Mouse (Mus musculus) midbrain, embryonic 16.5 days (tissue): ENCODE data around the gene Enpp7. TPM values are rescaled to one million over a fixed set of nuclear protein-coding genes. Genes with fewer than 3 reads are reported as not detected.
A peak's percentile ranks its signal among the peaks of the same experiment; 100 is the strongest.

ENCODE experiments used
- ATAC-seq: fragments of 200-750 bp; cut with Nextera tagmentation; 2 replicates; pipeline ENCODE4 v1.8.0; 2017; ENCODE audit warnings: moderate TSS enrichment
- H3K27ac ChIP-seq: fragments of 300-500 bp; sonication (generic); 2 replicates; pipeline ENCODE4 v1.5.1; 2014; ENCODE audit warnings: mild to moderate bottlenecking, low read length, mixed read lengths
- H3K27me3 ChIP-seq: fragments of 300-500 bp; sonication (generic); 2 replicates; pipeline ENCODE4 v1.6.1; 2014; ENCODE audit warnings: low read depth, low read length, mixed read lengths; ENCODE audit not compliant: control insufficient read depth, insufficient read depth
- H3K36me3 ChIP-seq: fragments of 300-500 bp; sonication (generic); 2 replicates; pipeline ENCODE4 v1.6.1; 2014; ENCODE audit warnings: mild to moderate bottlenecking, low read length, moderate library complexity, mixed read lengths; ENCODE audit not compliant: control insufficient read depth, insufficient read depth
- H3K4me1 ChIP-seq: fragments of 300-500 bp; sonication (generic); 2 replicates; pipeline ENCODE4 v1.6.1; 2014; ENCODE audit warnings: mild to moderate bottlenecking, low read length, mixed read lengths; ENCODE audit not compliant: control insufficient read depth, insufficient read depth
- H3K4me2 ChIP-seq: fragments of 300-500 bp; sonication (generic); 2 replicates; pipeline ENCODE4 v1.6.1; 2014; ENCODE audit warnings: mild to moderate bottlenecking, low read length, mixed read lengths
- H3K4me3 ChIP-seq: fragments of 300-500 bp; sonication (generic); 2 replicates; pipeline ENCODE4 v1.5.1; 2014; ENCODE audit warnings: low read depth, mild to moderate bottlenecking, low read length, moderate library complexity, mixed read lengths
- H3K9ac ChIP-seq: fragments of 300-500 bp; sonication (generic); 2 replicates; pipeline ENCODE4 v1.6.1; 2014; ENCODE audit warnings: low read depth, low read length, mixed read lengths
- H3K9me3 ChIP-seq: fragments of 300-500 bp; sonication (generic); replicated peaks from 2 replicates; pipeline ENCODE4 v1.6.1; 2014; ENCODE audit warnings: mild to moderate bottlenecking, low read length, mixed read lengths; ENCODE audit not compliant: control insufficient read depth, poor library complexity, severe bottlenecking
- WGBS: fragments of 180-500 bp; shearing (Covaris S2); extraction: QIAGEN DNeasy Blood & Tissue Kit; methylation state at CpG from one replicate; pipeline ENCODE4 v1.1.7; 2014; 5-methylcytosine and 5-hydroxymethylcytosine counted together
- polyA plus RNA-seq: library from polyadenylated mRNA; unstranded; fragments of >200 nt; fragmentation: Nextera tagmentation; extraction: Ambion mirVana; gene quantifications from 2 replicates; pipeline ENCODE4 v1.2.1, GENCODE M21; 2015

The Enpp7 gene
- polyA plus RNA-seq, result not detected in 2 replicates

DNA sequence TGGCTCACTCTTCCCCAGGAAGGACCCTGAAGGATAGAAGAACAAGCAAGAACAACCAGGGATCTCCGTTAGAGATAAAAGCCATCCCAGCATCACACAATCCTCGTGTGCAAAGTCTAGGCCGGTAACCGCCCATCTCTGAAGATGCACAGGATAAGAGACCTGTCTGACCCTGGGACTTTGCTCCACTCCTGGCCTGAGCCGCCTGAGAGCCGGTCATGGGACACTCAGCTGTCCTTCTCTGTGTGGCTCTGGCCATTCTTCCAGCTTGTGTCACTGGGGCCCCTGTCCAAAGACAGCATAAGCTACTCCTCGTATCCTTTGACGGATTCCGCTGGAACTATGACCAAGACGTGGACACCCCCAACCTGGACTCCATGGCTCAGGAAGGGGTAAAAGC, at the start of gene Enpp7:
Gene Enpp7 (plus strand): TSS at position 190 of the 400 bp plus-strand sequence.
- no peaks in the 10 kb centered on the region for H3K27me3 ChIP-seq
- no peak within 1 kb of the TSS for H3K4me2 ChIP-seq
- WGBS, result 91% methylated on average over 10 of the region's 10 CpGs
- no peaks in the 10 kb centered on the region for H3K36me3 ChIP-seq
- no peak within 1 kb of the TSS for H3K9ac ChIP-seq
- H3K9me3 ChIP-seq, result no peaks in the 10 kb centered on the region
- H3K27ac ChIP-seq, result no peak within 1 kb of the TSS
- no peak within 1 kb of the TSS for H3K4me3 ChIP-seq
- peaks cover 5% of the 10 kb centered on the region; the same call in 1 of the 2 replicates for H3K4me1 ChIP-seq
- ATAC-seq, result no peak

DNA sequence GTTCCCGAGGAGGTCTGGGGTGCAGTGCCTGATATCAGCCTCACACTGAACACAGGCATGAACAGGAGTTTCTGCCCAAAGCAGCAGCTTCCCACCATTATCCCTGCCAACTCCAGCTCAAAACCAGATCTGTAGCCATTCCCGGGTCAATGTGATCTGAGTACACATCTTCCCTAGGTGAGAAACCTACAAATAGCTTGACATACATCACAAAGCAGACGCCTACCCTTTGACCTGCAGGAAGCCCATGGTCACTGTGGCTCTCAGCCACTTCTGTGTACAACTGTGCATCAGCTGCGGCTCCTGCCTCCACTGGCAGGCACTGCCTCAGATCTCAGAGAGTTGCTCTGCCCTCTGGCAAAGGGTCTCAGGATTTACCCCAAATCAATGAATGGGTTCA, 48.3 kb upstream of the Enpp7 start:
- Histone ChIP-seq H3K4me3 (no peak overlapping the region), H3K27ac (no peak overlapping the region), H3K4me2 (no peak overlapping the region), H3K36me3 (no peaks in the 10 kb centered on the region), H3K4me1 (no peaks in the 10 kb centered on the region), H3K9ac (no peak overlapping the region), H3K9me3 (no peaks in the 10 kb centered on the region), H3K27me3 (no peaks in the 10 kb centered on the region)
- ATAC-seq, result no peak
- WGBS, result 83% methylated on average over 4 of the region's 4 CpGs

- Histone ChIP-seq H3K4me1 (no peaks in the 10 kb centered on the region), H3K9me3 (no peaks in the 10 kb centered on the region), H3K27ac (no peak overlapping the region), H3K27me3 (no peaks in the 10 kb centered on the region), H3K4me3 (no peak overlapping the region), H3K9ac (no peak overlapping the region), H3K36me3 (no peaks in the 10 kb centered on the region), H3K4me2 (no peak overlapping the region)
- no peak for ATAC-seq
- WGBS, result 50% methylated on average over 11 of the region's 11 CpGs
These were observed 47.4 kb upstream of the Enpp7 start for GRCm38 (mm10) chr11:118940539-118940938.

GRCm38 (mm10) chr11:118941268-118941667, 46.7 kb upstream of the Enpp7 start:
- no peaks in the 10 kb centered on the region for H3K4me1 ChIP-seq
- no peaks in the 10 kb centered on the region for H3K36me3 ChIP-seq
- no peak overlapping the region for H3K27ac ChIP-seq
- no peak overlapping the region for H3K4me2 ChIP-seq
- H3K9ac ChIP-seq, result no peak overlapping the region
- no peak overlapping the region for H3K4me3 ChIP-seq
- ATAC-seq, result no peak
- H3K9me3 ChIP-seq, result no peaks in the 10 kb centered on the region
- 34% methylated on average over 5 of the region's 5 CpGs for WGBS
- H3K27me3 ChIP-seq, result no peaks in the 10 kb centered on the region

- Histone ChIP-seq H3K4me3 (no peak overlapping the region), H3K36me3 (no peaks in the 10 kb centered on the region), H3K4me2 (no peak overlapping the region), H3K9ac (no peak overlapping the region), H3K9me3 (no peaks in the 10 kb centered on the region), H3K27me3 (no peaks in the 10 kb centered on the region), H3K27ac (no peak overlapping the region), H3K4me1 (peaks cover 2% of the 10 kb centered on the region; the same call in 1 of the 2 replicates)
- WGBS, result 95% methylated on average over 8 of the region's 8 CpGs
- no peak for ATAC-seq
These were observed 42.1 kb upstream of the Enpp7 start for GRCm38 (mm10) chr11:118945868-118946267.

GRCm38 (mm10) chr11:118955016-118955415, 33.0 kb upstream of the Enpp7 start:
- Histone ChIP-seq H3K36me3 (no peaks in the 10 kb centered on the region), H3K27me3 (no peaks in the 10 kb centered on the region), H3K4me1 (peaks cover 14% of the 10 kb centered on the region), H3K27ac (no peak overlapping the region), H3K4me2 (no peak overlapping the region), H3K9ac (peak overlapping the region; percentile 17; the same call in 1 of the 2 replicates), H3K9me3 (no peaks in the 10 kb centered on the region), H3K4me3 (no peak overlapping the region)
- no peak for ATAC-seq
- 32% methylated on average over 6 of the region's 6 CpGs for WGBS

GRCm38 (mm10) chr11:118957070-118957471, 30.9 kb upstream of the Enpp7 start:
- WGBS, result 32% methylated on average over 14 of the region's 14 CpGs
- no peak overlapping the region for H3K4me3 ChIP-seq
- peak overlapping the region; percentile 31 for H3K27ac ChIP-seq
- no peak overlapping the region for H3K4me2 ChIP-seq
- H3K27me3 ChIP-seq, result no peaks in the 10 kb centered on the region
- peaks cover 26% of the 10 kb centered on the region for H3K4me1 ChIP-seq
- 0 out of 2 replicates have a peak overlapping the region, but pooled peaks have one; percentile 27 for H3K9ac ChIP-seq
- no peaks in the 10 kb centered on the region for H3K9me3 ChIP-seq
- no peaks in the 10 kb centered on the region for H3K36me3 ChIP-seq
- peak; percentile 46 for ATAC-seq

DNA sequence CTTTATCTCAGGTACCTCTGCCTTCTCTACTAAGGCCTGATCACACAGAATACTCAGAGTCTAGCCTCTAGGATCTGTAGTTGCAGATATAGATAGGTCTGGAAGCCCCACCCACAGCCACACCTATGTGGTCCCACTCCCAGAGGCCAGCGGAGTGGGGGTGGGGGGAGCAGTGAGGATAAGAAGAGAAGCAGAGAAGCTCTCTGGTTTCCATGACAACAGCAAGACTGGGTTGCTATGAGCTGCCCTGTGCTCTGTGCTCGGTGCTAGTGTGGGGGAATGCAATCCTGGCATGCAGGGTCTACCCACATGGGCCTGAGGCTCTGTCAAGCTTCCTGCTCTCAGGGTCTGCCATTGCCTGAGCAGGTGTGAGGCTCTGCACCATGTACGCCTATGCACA, 27.3 kb upstream of the Enpp7 start:
- no peak overlapping the region for H3K4me3 ChIP-seq
- no peak overlapping the region for H3K4me2 ChIP-seq
- WGBS, result 37% methylated on average over 3 of the region's 3 CpGs
- no peaks in the 10 kb centered on the region for H3K9me3 ChIP-seq
- H3K4me1 ChIP-seq, result peaks cover 24% of the 10 kb centered on the region
- H3K27me3 ChIP-seq, result no peaks in the 10 kb centered on the region
- peak overlapping the region; percentile 54 for H3K27ac ChIP-seq
- ATAC-seq, result peak; percentile 44; the same call in 1 of the 2 replicates
- H3K9ac ChIP-seq, result peak overlapping the region; percentile 40; the same call in 1 of the 2 replicates
- H3K36me3 ChIP-seq, result no peaks in the 10 kb centered on the region

- Histone ChIP-seq H3K36me3 (no peaks in the 10 kb centered on the region), H3K4me3 (no peak overlapping the region), H3K27ac (no peak overlapping the region), H3K4me1 (peaks cover 21% of the 10 kb centered on the region), H3K9me3 (no peaks in the 10 kb centered on the region), H3K27me3 (no peaks in the 10 kb centered on the region), H3K9ac (no peak overlapping the region), H3K4me2 (no peak overlapping the region)
- no peak for ATAC-seq
- WGBS, result 68% methylated on average over 4 of the region's 4 CpGs
These were observed 25.5 kb upstream of the Enpp7 start for GRCm38 (mm10) chr11:118962478-118962877.
